Mouse (Mus musculus) hindbrain, embryonic 10.5 days (tissue): ENCODE measurements at regions not wholly inside any gene's neighbourhood (a gene's known extent, or its start where the extent isn't known, plus 50 kb on each side); places are given as distances from the start of the nearest gene placed in this dataset.
"Not testable (repeated sequence)": the region's sequence is repeated elsewhere in the genome, so short reads cannot be mapped to it uniquely, and the experiment has no call there.

Source experiments
- DNase-seq: peaks from one replicate; pipeline ENCODE4 v3.0.0-alpha.2; 2017; ENCODE audit warnings: low spot score
- H3K27ac ChIP-seq: fragments of 300-500 bp; sonication (generic); 2 replicates; pipeline ENCODE4 v1.5.1; 2016; ENCODE audit warnings: mild to moderate bottlenecking, moderate library complexity
- H3K27me3 ChIP-seq: fragments of 300-500 bp; sonication (generic); 2 replicates; pipeline ENCODE4 v1.6.1; 2016; ENCODE audit warnings: mild to moderate bottlenecking; ENCODE audit not compliant: poor library complexity, insufficient read depth, severe bottlenecking
- H3K36me3 ChIP-seq: fragments of 300-500 bp; sonication (generic); 2 replicates; pipeline ENCODE4 v1.6.1; 2016; ENCODE audit warnings: mild to moderate bottlenecking, moderate library complexity
- H3K4me1 ChIP-seq: fragments of 300-500 bp; sonication (generic); replicated peaks from 2 replicates; pipeline ENCODE4 v1.6.1; 2016; ENCODE audit warnings: mild to moderate bottlenecking
- H3K4me3 ChIP-seq: fragments of 300-500 bp; sonication (generic); 2 replicates; pipeline ENCODE4 v1.5.1; 2016; ENCODE audit warnings: mild to moderate bottlenecking, moderate library complexity
- H3K9me3 ChIP-seq: fragments of 300-500 bp; sonication (generic); 2 replicates; pipeline ENCODE4 v1.6.1; 2016; ENCODE audit warnings: mild to moderate bottlenecking, moderate library complexity
- WGBS: fragments of 180-500 bp; shearing (Covaris S2); methylation state at CpG from one replicate; pipeline ENCODE4 v1.1.7; 2016; 5-methylcytosine and 5-hydroxymethylcytosine counted together

DNA sequence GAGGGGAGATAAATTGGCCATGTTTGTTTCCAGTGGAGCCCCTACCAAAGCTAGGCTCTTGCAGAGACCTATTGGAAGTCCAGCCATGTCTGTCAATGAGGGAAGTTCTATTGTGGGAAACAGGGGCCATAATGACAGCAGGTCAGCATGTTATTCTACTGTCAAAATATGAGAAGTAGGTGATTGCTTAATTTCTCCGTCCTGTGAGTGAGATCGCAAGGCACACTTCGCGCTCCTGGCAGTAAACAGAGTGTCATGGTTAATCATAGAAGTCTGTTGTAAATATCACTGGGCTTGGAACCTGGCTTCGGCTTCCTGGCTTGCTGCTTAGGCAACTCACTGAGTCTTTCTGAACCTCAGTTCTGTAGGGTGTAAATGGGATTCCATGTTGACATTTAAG, 72.5 kb upstream of the Ccdc122 start:
- 93% methylated on average over 5 of the region's 5 CpGs for WGBS
- Histone ChIP-seq H3K4me3 (no peak overlapping the region), H3K4me1 (peaks cover 10% of the 10 kb centered on the region), H3K27me3 (no peaks in the 10 kb centered on the region), H3K9me3 (no peaks in the 10 kb centered on the region), H3K36me3 (no peaks in the 10 kb centered on the region), H3K27ac (no peak overlapping the region)
- no peak for DNase-seq

DNA sequence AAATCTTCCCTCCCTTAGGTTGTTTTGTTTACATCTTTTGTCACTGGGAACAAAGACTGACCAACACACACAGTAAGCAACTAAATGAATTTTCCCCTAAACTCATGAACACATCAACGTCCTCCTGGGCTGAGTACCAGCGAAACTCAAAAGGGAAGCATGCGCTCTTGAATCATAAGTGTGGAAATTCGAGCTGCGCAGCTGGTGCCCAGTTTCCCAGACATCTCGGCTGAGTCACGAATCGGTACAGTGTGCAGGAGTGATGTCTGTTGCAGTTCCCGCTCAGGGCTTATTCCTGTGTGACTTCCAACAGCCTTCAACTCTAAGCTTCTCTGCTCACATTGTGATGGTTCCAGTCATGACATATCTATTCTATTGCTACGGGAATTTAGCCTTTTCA, 77.7 kb upstream of the Ccdc122 start:
- H3K4me3 ChIP-seq: no peak overlapping the region
- 76% methylated on average over 10 of the region's 10 CpGs for WGBS

DNA sequence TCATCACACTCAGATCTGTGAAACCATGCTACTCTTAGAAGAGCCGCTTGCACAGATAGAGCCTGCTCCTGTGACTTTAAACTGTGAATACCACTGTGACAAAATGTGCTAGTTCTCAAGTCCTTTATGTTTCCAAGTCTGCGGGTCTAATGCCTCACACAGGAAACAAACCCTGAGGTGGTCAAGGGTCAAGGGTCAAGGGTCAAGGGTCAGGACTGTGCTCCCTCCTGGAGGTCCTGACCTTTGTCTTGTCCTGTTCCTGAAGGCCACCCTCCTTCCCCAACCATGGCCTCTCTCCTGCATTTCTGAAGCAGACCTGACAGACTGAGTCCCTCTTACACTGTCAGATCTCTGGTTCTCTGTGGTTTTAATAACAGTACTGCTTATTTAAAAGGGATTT, 79.4 kb upstream of the Ccdc122 start:
- no peaks in the 10 kb centered on the region for H3K27me3 ChIP-seq
- DNase-seq: peak; percentile 43
- no peak overlapping the region for H3K27ac ChIP-seq
- H3K4me1 ChIP-seq: peaks cover 7% of the 10 kb centered on the region; the same call in 1 of the 2 replicates
- no peak overlapping the region for H3K4me3 ChIP-seq
- no peaks in the 10 kb centered on the region for H3K36me3 ChIP-seq
- no peaks in the 10 kb centered on the region for H3K9me3 ChIP-seq
- 23% methylated on average over 2 of the region's 2 CpGs for WGBS

More for the DNA sequence above, 77.7 kb upstream of the Ccdc122 start:
- H3K27me3 ChIP-seq: no peaks in the 10 kb centered on the region
- H3K27ac ChIP-seq: no peak overlapping the region
- DNase-seq: no peak
- H3K9me3 ChIP-seq: no peaks in the 10 kb centered on the region
- no peaks in the 10 kb centered on the region for H3K36me3 ChIP-seq
- peaks cover 17% of the 10 kb centered on the region for H3K4me1 ChIP-seq

DNA sequence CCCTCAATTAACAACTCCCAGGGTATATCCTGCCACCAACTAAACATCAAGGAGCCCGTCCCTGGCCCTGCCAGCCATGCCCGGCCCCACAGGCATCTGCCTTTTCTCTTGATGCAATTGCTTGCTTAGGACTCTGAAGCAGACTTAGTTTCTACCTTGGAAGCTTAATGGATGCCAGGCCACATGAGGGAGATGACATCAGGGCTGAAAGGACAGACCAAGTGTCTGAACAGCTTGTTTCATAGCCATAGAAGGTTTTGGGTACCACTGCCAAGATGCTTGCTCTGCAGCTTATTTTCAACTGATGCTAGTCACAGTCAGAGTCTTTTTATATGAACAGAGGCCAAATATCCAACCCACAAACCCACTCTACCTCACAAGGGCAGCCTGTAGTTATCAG, 83.4 kb upstream of the Ccdc122 start:
- 100% methylated on average over 2 of the region's 2 CpGs for WGBS
- H3K27ac ChIP-seq: no peak overlapping the region

DNA sequence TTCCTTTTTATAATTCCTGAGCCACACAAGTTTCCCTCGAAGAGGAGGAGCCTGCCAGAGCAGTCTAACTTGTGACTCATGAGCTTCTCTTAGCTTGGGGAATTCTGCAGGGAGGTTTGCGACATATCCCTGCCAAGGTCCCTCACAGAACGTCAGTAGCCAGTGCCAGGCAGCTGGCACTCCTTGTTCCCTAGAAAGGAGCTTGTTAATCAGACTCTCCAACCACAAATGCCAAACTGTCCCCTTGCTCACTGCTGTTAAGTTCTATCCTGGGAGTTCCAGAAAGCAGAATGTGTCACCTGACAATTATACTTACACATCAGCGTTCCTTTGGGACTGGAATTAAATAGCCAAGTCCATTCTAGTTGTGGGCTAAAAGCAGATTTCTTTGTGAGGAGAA, 85.1 kb upstream of the Ccdc122 start:
- H3K9me3 ChIP-seq: no peaks in the 10 kb centered on the region
- H3K36me3 ChIP-seq: no peaks in the 10 kb centered on the region
- 77% methylated on average over 4 of the region's 4 CpGs for WGBS
- no peak overlapping the region for H3K4me3 ChIP-seq
- DNase-seq: no peak
- peaks cover 33% of the 10 kb centered on the region for H3K4me1 ChIP-seq
- H3K27ac ChIP-seq: no peak overlapping the region
- no peaks in the 10 kb centered on the region for H3K27me3 ChIP-seq

More for the DNA sequence above, 83.4 kb upstream of the Ccdc122 start:
- Histone ChIP-seq H3K36me3 (no peaks in the 10 kb centered on the region), H3K4me3 (no peak overlapping the region), H3K9me3 (no peaks in the 10 kb centered on the region), H3K27me3 (no peaks in the 10 kb centered on the region), H3K4me1 (peaks cover 34% of the 10 kb centered on the region)
- no peak for DNase-seq

DNA sequence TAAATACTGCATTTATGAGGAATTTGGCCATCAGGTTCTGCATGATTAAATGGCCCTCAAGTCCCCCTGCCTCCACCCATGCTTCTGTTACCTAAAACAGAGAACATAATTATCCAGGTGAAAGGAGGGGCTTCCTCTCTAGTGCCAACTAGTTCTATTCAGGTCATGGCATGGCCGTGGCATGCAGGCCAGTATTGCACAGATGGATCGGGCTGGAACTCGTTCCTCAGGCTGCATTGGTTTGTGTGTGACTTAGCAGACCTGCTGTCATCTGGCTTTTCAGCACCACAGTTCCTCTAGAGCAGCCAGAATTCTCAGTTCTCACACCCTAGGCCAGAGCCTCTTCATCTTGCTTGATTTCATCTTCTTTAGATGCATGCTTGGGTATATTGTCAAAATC, 87.2 kb upstream of the Ccdc122 start:
- H3K27me3 ChIP-seq: no peaks in the 10 kb centered on the region
- H3K4me3 ChIP-seq: no peak overlapping the region
- WGBS: 83% methylated on average over 3 of the region's 3 CpGs
- DNase-seq: no peak
- no peaks in the 10 kb centered on the region for H3K36me3 ChIP-seq
- 0 out of 2 replicates have a peak overlapping the region, but pooled peaks have one; percentile 18 for H3K27ac ChIP-seq
- H3K9me3 ChIP-seq: no peaks in the 10 kb centered on the region
- peaks cover 33% of the 10 kb centered on the region for H3K4me1 ChIP-seq

DNA sequence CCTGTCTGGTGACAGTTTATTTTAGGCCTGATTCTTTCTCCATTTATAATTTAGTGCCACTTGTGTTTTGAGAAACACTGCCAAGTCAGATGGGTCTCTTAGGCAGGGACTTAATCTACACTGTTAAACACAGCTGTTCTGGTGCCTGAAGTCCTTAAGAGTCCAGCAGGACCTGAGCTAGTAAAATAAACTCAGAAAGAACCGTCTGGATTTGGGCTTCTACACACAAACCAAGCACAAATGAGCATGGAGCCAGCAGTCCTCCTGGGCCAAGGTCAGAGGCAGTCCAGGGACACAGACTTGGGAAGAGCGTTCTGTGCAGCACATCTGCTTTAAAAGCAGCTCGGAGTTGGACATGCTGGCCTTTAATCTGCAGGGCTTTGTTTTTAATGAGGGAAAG, 87.6 kb upstream of the Ccdc122 start:
- DNase-seq: no peak
- WGBS: 67% methylated on average over 3 of the region's 3 CpGs
- Histone ChIP-seq H3K4me1 (peaks cover 33% of the 10 kb centered on the region), H3K27me3 (no peaks in the 10 kb centered on the region), H3K36me3 (no peaks in the 10 kb centered on the region), H3K27ac (peak overlapping the region; percentile 18; the same call in 1 of the 2 replicates), H3K9me3 (no peaks in the 10 kb centered on the region), H3K4me3 (no peak overlapping the region)

DNA sequence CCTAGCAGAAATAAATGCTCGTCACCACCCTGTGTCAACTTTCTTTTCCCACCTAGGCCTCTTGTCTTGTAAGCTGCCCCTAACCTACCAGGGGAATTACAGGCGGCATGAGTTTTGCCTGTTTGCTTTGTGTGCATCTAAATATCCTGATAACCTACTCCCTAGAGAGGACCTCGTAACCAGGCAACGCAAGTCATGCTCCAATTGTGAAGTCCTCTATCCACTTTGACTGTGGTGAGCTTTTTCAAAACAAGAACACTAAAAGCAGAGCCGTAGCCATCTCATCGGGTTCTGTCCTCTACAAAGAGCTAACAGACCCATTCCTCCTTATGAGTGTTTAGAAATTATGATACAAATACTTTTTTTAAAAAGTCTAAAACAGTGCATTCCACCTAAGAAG, 88.1 kb upstream of the Ccdc122 start:
- 69% methylated on average over 6 of the region's 6 CpGs for WGBS
- Histone ChIP-seq H3K27ac (no peak overlapping the region; the same call in 1 of the 2 replicates), H3K4me1 (peaks cover 33% of the 10 kb centered on the region), H3K27me3 (no peaks in the 10 kb centered on the region), H3K4me3 (no peak overlapping the region), H3K36me3 (no peaks in the 10 kb centered on the region), H3K9me3 (no peaks in the 10 kb centered on the region)
- DNase-seq: no peak

DNA sequence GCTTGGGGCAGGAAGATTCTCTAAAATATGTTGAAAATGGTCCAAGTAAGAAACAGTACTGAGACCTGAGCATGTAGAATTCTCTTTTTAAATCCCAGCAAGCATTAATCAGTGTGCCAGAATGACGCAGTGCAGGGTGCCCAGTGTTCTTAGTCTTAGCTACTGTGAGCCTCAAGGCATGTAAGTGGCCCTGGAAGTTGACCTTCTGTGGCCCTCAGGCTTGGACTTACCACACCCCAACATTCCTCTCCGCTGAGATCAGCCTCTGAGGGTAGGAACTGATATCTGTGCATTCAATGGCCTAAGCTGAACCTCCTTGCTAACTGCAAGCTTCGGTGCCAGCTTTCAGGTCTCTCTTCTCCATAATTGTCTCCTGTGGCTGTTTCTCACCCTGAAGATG, 89.4 kb upstream of the Ccdc122 start:
- Histone ChIP-seq H3K9me3 (no peaks in the 10 kb centered on the region), H3K27ac (no peak overlapping the region), H3K4me1 (peaks cover 33% of the 10 kb centered on the region), H3K36me3 (no peaks in the 10 kb centered on the region), H3K4me3 (no peak overlapping the region), H3K27me3 (no peaks in the 10 kb centered on the region)
- no peak for DNase-seq
- WGBS: 66% methylated on average over 3 of the region's 3 CpGs

DNA sequence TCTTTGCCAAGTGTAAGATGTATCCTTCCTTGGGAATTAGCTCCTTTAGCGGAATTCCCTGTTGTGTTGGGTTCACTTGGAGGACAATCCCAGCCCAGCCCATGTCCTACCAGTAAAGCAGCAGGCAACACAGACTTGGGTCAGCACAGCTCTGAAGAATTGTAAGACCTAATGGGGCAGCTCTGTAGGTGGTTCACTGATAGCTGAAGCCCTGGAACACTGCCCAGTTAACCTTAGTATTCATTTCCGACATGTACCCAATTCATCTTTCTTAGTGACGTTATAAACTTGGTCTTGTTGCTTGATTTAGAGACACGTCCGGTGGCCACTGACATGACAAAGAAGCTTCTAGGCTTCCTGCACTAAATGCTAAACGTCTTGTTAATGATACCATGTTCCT, 90.9 kb upstream of the Ccdc122 start:
- Histone ChIP-seq H3K27ac (no peak overlapping the region), H3K4me1 (peaks cover 23% of the 10 kb centered on the region), H3K36me3 (no peaks in the 10 kb centered on the region), H3K4me3 (no peak overlapping the region), H3K9me3 (no peaks in the 10 kb centered on the region), H3K27me3 (no peaks in the 10 kb centered on the region)
- DNase-seq: no peak
- WGBS: 83% methylated on average over 6 of the region's 6 CpGs

DNA sequence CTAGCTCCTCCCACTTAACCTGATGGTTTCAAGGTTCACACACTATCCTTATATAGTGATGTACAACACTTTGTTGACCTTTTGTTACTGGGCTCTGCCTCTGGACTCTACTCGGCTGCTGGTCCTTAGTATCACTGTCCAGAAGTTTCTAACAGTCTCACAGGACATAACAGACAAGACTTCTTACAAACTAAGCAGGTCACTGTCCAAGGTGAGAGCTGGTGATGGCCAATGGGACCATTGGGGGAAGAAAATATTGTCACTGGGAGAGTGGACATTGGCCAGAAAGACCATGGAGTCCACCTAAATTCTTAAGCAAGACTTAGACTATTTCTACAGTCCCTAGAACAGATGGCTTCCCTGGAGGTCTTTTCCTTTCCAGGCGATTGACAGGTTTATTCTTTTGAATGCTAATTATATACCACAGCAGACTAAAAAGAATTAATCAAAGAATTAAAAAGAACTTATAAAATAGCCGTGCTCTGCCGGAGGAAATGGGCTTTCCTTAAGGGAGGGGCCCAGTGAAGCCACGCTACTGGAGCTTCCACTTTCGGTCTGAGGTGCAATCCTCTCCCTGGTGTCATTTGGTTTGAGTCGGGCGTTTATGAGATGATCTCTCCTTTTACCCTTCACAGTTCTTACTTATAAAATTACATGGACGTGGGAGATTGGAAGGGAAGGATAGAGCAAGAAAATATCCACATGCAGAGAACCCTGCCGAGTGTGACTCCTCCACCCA, 94.9 kb upstream of the Ccdc122 start:
- Histone ChIP-seq H3K4me1 (peaks cover 8% of the 10 kb centered on the region; the same call in 1 of the 2 replicates), H3K9me3 (no peaks in the 10 kb centered on the region), H3K27me3 (no peaks in the 10 kb centered on the region), H3K27ac (no peak overlapping the region), H3K4me3 (no peak overlapping the region), H3K36me3 (no peaks in the 10 kb centered on the region)
- WGBS: 85% methylated on average over 10 of the region's 10 CpGs
- DNase-seq: no peak

DNA sequence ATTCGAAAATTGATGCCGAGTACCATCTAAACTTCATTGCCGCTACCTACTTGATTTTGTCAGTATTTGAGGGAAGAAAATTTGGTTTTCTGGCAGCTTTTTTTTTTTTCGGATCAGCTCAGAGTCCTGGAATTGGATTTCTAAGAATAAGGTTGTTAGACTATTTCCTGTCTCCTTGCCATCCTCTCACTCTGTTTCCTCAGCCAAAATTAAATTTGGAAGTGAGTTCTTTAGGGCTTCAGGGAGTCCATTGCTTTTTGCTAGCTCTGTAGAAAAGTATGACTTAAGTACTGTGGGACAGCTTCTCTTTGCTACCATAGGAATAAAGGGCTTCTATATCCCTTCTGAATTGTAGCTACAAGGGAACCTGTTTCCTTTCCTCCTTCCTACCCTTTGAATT, 96.1 kb upstream of the Ccdc122 start:
- Histone ChIP-seq H3K9me3 (no peaks in the 10 kb centered on the region), H3K4me3 (no peak overlapping the region), H3K27me3 (no peaks in the 10 kb centered on the region), H3K27ac (no peak overlapping the region), H3K36me3 (no peaks in the 10 kb centered on the region), H3K4me1 (peaks cover 10% of the 10 kb centered on the region; the same call in 1 of the 2 replicates)
- DNase-seq: no peak
- 92% methylated on average over 4 of the region's 4 CpGs for WGBS

DNA sequence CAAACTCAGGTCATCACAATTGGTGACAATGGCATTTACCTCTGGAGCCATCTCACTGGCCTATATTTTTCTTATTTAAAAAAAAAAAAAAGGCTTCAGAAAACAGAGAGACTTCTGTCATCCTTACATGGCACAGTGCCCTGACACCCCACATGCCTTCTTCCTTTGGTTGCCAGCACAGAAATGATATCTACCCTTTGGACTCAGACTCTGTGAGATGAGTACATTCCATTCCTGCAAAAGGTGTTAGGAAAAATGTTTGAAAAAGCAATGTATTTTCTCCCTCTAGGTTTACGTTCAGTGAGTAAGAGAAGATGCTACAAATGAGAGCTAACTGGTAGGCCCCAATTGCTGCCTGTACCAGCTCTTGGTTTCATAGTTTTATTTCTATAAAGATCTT, 99.9 kb upstream of the Ccdc122 start:
- Histone ChIP-seq H3K4me3 (no peak overlapping the region), H3K9me3 (no peaks in the 10 kb centered on the region), H3K4me1 (peaks cover 12% of the 10 kb centered on the region; the same call in 1 of the 2 replicates), H3K36me3 (no peaks in the 10 kb centered on the region), H3K27me3 (no peaks in the 10 kb centered on the region), H3K27ac (no peak overlapping the region)
- WGBS: 84% methylated on average over 1 of the region's 1 CpGs
- no peak for DNase-seq

DNA sequence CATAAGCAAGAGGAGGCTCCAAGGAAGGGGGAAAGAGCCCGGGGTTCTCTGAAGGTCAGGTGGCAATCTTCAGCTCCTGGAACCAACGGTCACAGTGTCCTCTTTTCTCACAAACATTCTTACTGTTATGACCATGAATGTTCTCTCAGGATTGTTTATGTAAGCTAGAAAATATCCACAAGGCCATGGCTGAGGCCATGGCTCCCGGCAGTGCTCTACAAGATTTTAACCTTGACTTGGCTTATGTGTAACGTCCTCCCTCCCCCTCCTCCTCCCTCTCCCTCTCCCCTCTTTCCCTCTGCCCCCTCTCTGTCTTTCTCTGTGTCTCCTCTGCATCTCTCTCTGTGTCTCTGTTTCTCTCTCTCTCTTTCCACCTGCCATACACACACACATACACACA, 100.5 kb upstream of the Ccdc122 start:
- not testable (repeated sequence) for H3K27ac ChIP-seq, H3K9me3 ChIP-seq, H3K36me3 ChIP-seq, H3K4me3 ChIP-seq, H3K27me3 ChIP-seq, DNase-seq
- 78% methylated on average over 4 of the region's 4 CpGs for WGBS
- H3K4me1 ChIP-seq: peaks cover 12% of the 10 kb centered on the region; the same call in 1 of the 2 replicates
